Comparison of ENCODE assay signal across 8 mouse cellular contexts in the genomic region with DNA sequence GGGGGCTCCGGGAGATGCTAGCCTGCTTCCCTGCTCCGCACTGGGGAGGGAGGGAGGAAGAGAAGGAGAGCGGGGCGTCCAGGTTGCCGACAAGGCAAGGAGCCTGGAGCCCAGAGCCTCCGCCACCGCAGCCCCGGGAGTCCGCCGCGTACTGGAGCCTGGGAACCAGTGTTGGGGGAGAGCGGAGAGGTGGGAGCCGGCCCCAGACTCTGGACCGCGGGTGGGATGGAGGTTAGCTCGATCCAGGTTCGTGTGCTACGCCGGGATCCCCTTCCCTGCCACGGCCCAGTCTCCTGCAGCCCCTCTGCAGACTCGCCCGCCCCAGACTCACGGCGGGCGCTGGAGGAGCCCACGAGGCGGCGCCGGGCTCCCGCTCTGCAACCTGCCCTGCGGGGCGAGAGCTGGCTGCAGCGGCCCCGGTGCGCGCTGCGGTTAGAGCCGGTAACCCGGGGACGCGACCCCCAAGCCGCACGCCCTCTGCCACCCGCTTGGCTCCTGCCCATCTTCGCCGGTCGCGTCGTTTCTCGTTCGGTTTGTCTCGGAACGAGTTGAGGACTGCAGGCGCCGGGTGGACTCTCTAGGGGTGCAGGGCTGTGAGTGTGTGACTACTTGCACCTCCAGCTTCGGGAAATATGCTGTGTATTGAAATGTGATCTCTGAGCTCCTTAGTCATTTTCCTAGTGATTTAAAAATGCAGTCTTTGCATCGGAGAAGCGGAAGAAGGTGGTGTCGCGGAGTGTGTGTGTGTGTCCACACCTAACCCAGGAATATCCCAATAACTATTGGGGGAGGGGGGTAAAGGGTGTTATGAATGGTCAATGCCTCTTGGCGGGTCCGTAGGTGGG. TPM values are rescaled to one million over a fixed set of nuclear protein-coding genes. Genes with fewer than 3 reads are reported as not detected.
DNase-seq lines count a peak whose midpoint lies in the region; ATAC-seq and TF ChIP-seq lines count a peak whose summit lies in the region.

No protein-coding gene starts in this region.

- no peaks in the 10 kb centered on the region for H3K36me3 ChIP-seq in forebrain, embryonic 16.5 days (ENCODE audit: control insufficient read depth, insufficient read depth)
- no peaks in the 10 kb centered on the region for H3K36me3 ChIP-seq in intestine, embryonic 15.5 days
- no peaks in the 10 kb centered on the region for H3K36me3 ChIP-seq in limb, embryonic 14.5 days (ENCODE audit: control insufficient read depth, insufficient read depth, low read length)
- H3K36me3 ChIP-seq in neural tube, embryonic 11.5 days (ENCODE audit: control insufficient read depth, insufficient read depth, low read length), result no peaks in the 10 kb centered on the region

- TF ChIP-seq CTCF in layer of hippocampus, adult 2 months (conservative IDR thresholded peaks at IDR 0.05), result peak; percentile 68

- no peak for TF ChIP-seq POLR2A in limb, embryonic 14.5 days (IDR thresholded peaks at IDR 0.05; ENCODE audit: borderline replicate concordance, extremely low read depth, insufficient read depth, insufficient read length)

- no peaks in the 10 kb centered on the region for H3K27me3 ChIP-seq in forebrain, embryonic 16.5 days (replicated peaks; ENCODE audit: control insufficient read depth, insufficient read depth, low read length)
- 0 out of 2 replicates have a peak, but pooled peaks cover 12% of the 10 kb centered on the region for H3K27me3 ChIP-seq in intestine, embryonic 15.5 days (replicated peaks)
- no peaks in the 10 kb centered on the region; the same call in 1 of the 2 replicates for H3K27me3 ChIP-seq in limb, embryonic 14.5 days (ENCODE audit: control insufficient read depth, insufficient read depth, low read length)
- no peaks in the 10 kb centered on the region for H3K27me3 ChIP-seq in neural tube, embryonic 11.5 days (ENCODE audit: control insufficient read depth, insufficient read depth, low read length)

- peak; percentile 65 for ATAC-seq in forebrain, embryonic 16.5 days
- ATAC-seq in intestine, embryonic 15.5 days, result peak; percentile 73
- peak; percentile 52 for ATAC-seq in limb, embryonic 14.5 days (ENCODE audit: low FRiP score, low read depth)
- ATAC-seq in neural tube, embryonic 11.5 days (ENCODE audit: insufficient read depth, low FRiP score, low TSS enrichment), result peak; percentile 59

- peaks cover 24% of the 10 kb centered on the region for H3K4me1 ChIP-seq in forebrain, embryonic 16.5 days (replicated peaks; ENCODE audit: control insufficient read depth, insufficient read depth, low read length)
- H3K4me1 ChIP-seq in intestine, embryonic 15.5 days (replicated peaks), result peaks cover 11% of the 10 kb centered on the region; the same call in 1 of the 2 replicates
- peaks cover 18% of the 10 kb centered on the region for H3K4me1 ChIP-seq in limb, embryonic 14.5 days (ENCODE audit: control insufficient read depth, insufficient read depth, low read length)
- peaks cover 16% of the 10 kb centered on the region for H3K4me1 ChIP-seq in neural tube, embryonic 11.5 days (ENCODE audit: control insufficient read depth, insufficient read depth, low read length)

- H3K4me2 ChIP-seq in forebrain, embryonic 16.5 days (ENCODE audit: low read length), result peak overlapping the region; percentile 86
- peak overlapping the region; percentile 99 for H3K4me2 ChIP-seq in intestine, embryonic 15.5 days (replicated peaks)
- H3K4me2 ChIP-seq in limb, embryonic 14.5 days (replicated peaks; ENCODE audit: low read depth, low read length, severe bottlenecking), result peak overlapping the region; percentile 98
- H3K4me2 ChIP-seq in neural tube, embryonic 11.5 days (ENCODE audit: low read depth), result peak overlapping the region; percentile 84

- WGBS in forebrain, embryonic 16.5 days, result under 1% methylated on average over 57 of the region's 62 CpGs
- under 1% methylated on average over 61 of the region's 62 CpGs for WGBS in intestine, embryonic 15.5 days
- WGBS in limb, embryonic 14.5 days, result under 1% methylated on average over 26 of the region's 62 CpGs
- WGBS in neural tube, embryonic 11.5 days, result under 1% methylated on average over 61 of the region's 62 CpGs

- H3K27ac ChIP-seq in layer of hippocampus, adult 2 months, result peak overlapping the region; percentile 96
- H3K27ac ChIP-seq in forebrain, embryonic 16.5 days (ENCODE audit: low read length), result peak overlapping the region; percentile 94
- H3K27ac ChIP-seq in intestine, embryonic 15.5 days, result peak overlapping the region; percentile 67
- peak overlapping the region; percentile 82 for H3K27ac ChIP-seq in limb, embryonic 14.5 days (replicated peaks; ENCODE audit: low read depth, low read length)
- peak overlapping the region; percentile 88 for H3K27ac ChIP-seq in neural tube, embryonic 11.5 days (ENCODE audit: low read depth, low read length)

- peak overlapping the region; percentile 86 for H3K9ac ChIP-seq in forebrain, embryonic 16.5 days (replicated peaks; ENCODE audit: low read depth, low read length)
- peak overlapping the region; percentile 69 for H3K9ac ChIP-seq in intestine, embryonic 15.5 days
- H3K9ac ChIP-seq in limb, embryonic 14.5 days (ENCODE audit: low read depth, low read length, severe bottlenecking), result peak overlapping the region; percentile 80
- peak overlapping the region; percentile 90 for H3K9ac ChIP-seq in neural tube, embryonic 11.5 days (ENCODE audit: low read length)

- H3K4me3 ChIP-seq in layer of hippocampus, adult 2 months, result peak overlapping the region; percentile 72
- H3K4me3 ChIP-seq in forebrain, embryonic 16.5 days (replicated peaks; ENCODE audit: low read length), result peak overlapping the region; percentile 68
- H3K4me3 ChIP-seq in intestine, embryonic 15.5 days (replicated peaks), result peak overlapping the region; percentile 64
- peak overlapping the region; percentile 58 for H3K4me3 ChIP-seq in limb, embryonic 14.5 days (replicated peaks; ENCODE audit: low read length)
- peak overlapping the region; percentile 72 for H3K4me3 ChIP-seq in neural tube, embryonic 11.5 days (ENCODE audit: low read depth, low read length)

- DNase-seq in layer of hippocampus, adult 2 months (ENCODE audit: low spot score in 2 of 2), result peak in 1 of 2 experiments; percentile 46
- DNase-seq in layer of hippocampus, adult 9-11 months, result no peak
- DNase-seq in brain, adult 2 months (ENCODE audit: low read depth, low spot score), result peak; percentile 61
- DNase-seq in limb, embryonic 14.5 days (ENCODE audit: low spot score), result peak; percentile 58
- DNase-seq in neural tube, embryonic 11.5 days (ENCODE audit: low spot score), result peak; percentile 85
- DNase-seq in B cell, adult 2 months, result no peak

- no peaks in the 10 kb centered on the region for H3K9me3 ChIP-seq in forebrain, embryonic 16.5 days (ENCODE audit: control insufficient read depth, low read length)
- no peaks in the 10 kb centered on the region for H3K9me3 ChIP-seq in intestine, embryonic 15.5 days
- H3K9me3 ChIP-seq in limb, embryonic 14.5 days (ENCODE audit: control insufficient read depth, low read length), result no peaks in the 10 kb centered on the region
- no peaks in the 10 kb centered on the region for H3K9me3 ChIP-seq in neural tube, embryonic 11.5 days (ENCODE audit: control insufficient read depth, low read length)

RNA-seq across cellular contexts. Expression of a gene that starts 39.7 kb away (rescaled TPM):
- total RNA-seq in layer of hippocampus, adult 2 months (2021), result 100 to 1,000 TPM; 111 to 131 TPM
- 92.0 and 105 TPM in 2 replicates for polyA plus RNA-seq in forebrain, embryonic 16.5 days (2015; fragmentation: Nextera tagmentation; extraction: Ambion mirVana)
- 22.0 and 25.9 TPM in 2 replicates for polyA plus RNA-seq in intestine, embryonic 15.5 days (2015; fragmentation: Nextera tagmentation; extraction: Ambion mirVana)
- 12.7 and 15.5 TPM in 2 replicates for polyA plus RNA-seq in limb, embryonic 14.5 days (2012; rRNA removed)
- 37.4 and 41.6 TPM in 2 replicates for polyA plus RNA-seq in limb, embryonic 14.5 days (2014; fragmentation: Nextera tagmentation; extraction: Ambion mirVana)
- 31.5 and 32.7 TPM in 2 replicates for polyA plus RNA-seq in neural tube, embryonic 11.5 days (2014; fragmentation: Nextera tagmentation; extraction: Ambion mirVana)

Comparison
In these comparisons a context has a peak if more than half of its experiments do, and no peak if none do; other contexts are left out.
1. DNase-seq: peak in brain, adult 2 months (single experiment), limb, embryonic 14.5 days (single experiment) and neural tube, embryonic 11.5 days (single experiment); none in layer of hippocampus, adult 9-11 months (single experiment) and B cell, adult 2 months (0 of 2).
2. Peak in every context shown above with its lines, with median percentiles within 50 percentile points of each other: H3K27ac ChIP-seq, H3K4me3 ChIP-seq, ATAC-seq, H3K4me2 ChIP-seq and H3K9ac ChIP-seq.